Mouse (Mus musculus) left cerebral cortex, adult 11 months (tissue): ENCODE measurements around the gene Pbxip1.

ENCODE experiments used
- DNase-seq: peaks from one replicate; pipeline ENCODE4 v3.0.0; 2022; ENCODE audit warnings: low spot score

The Pbxip1 gene

GRCm38 (mm10) chr3:89486111-89486510 is 49.6 kb downstream of the Pbxip1 start:
- DNase-seq: no peak

GRCm38 (mm10) chr3:89486916-89487702 is 50.6 kb downstream of the Pbxip1 start:
- DNase-seq: no peak

- DNase-seq: no peak
These were observed 54.3 kb downstream of the Pbxip1 start for GRCm38 (mm10) chr3:89490790-89491189.

- no peak for DNase-seq
These were observed 55.1 kb downstream of the Pbxip1 start for GRCm38 (mm10) chr3:89491559-89491958.

- DNase-seq: no peak
These were observed 56.2 kb downstream of the Pbxip1 start for GRCm38 (mm10) chr3:89492701-89493151.

GRCm38 (mm10) chr3:89494630-89495029 is 58.1 kb downstream of the Pbxip1 start:
- no peak for DNase-seq

GRCm38 (mm10) chr3:89496366-89496765 is 59.9 kb downstream of the Pbxip1 start:
- DNase-seq: no peak

- DNase-seq: no peak
These were observed 63.2 kb downstream of the Pbxip1 start for GRCm38 (mm10) chr3:89499696-89500095.
